Mouse (Mus musculus): ENCODE results near the gene Arid1b.
"Not testable (repeated sequence)": the region's sequence is repeated elsewhere in the genome, so short reads cannot be mapped to it uniquely, and the experiment has no call there.

The Arid1b gene

GRCm38 (mm10) chr17:5107501-5107900, 113.4 kb downstream of the Arid1b start:
- DNase-seq (ENCODE audit: extremely low read depth, insufficient read length, low spot score), result no peak

- peak; percentile 36 for DNase-seq (ENCODE audit: extremely low read depth, insufficient read length, low spot score)
These were observed 113.9 kb downstream of the Arid1b start for GRCm38 (mm10) chr17:5108022-5108421.

- DNase-seq (ENCODE audit: extremely low read depth, insufficient read length, low spot score), result no peak
These were observed 114.5 kb downstream of the Arid1b start for GRCm38 (mm10) chr17:5108546-5109142.

GRCm38 (mm10) chr17:5109343-5109742, 115.2 kb downstream of the Arid1b start:
- no peak for DNase-seq (ENCODE audit: extremely low read depth, insufficient read length, low spot score)

- no peak for DNase-seq (ENCODE audit: extremely low read depth, insufficient read length, low spot score)
These were observed 116.0 kb downstream of the Arid1b start for GRCm38 (mm10) chr17:5110159-5110558.

- DNase-seq (ENCODE audit: extremely low read depth, insufficient read length, low spot score), result not testable (repeated sequence)
These were observed 116.8 kb downstream of the Arid1b start for GRCm38 (mm10) chr17:5110981-5111380.

GRCm38 (mm10) chr17:5112116-5112515, 118.0 kb downstream of the Arid1b start:
- DNase-seq (ENCODE audit: extremely low read depth, insufficient read length, low spot score), result no peak

- no peak for DNase-seq (ENCODE audit: extremely low read depth, insufficient read length, low spot score)
These were observed 121.8 kb downstream of the Arid1b start for GRCm38 (mm10) chr17:5115952-5116351.

GRCm38 (mm10) chr17:5116990-5117389, 122.9 kb downstream of the Arid1b start:
- DNase-seq (ENCODE audit: extremely low read depth, insufficient read length, low spot score), result no peak

- no peak for DNase-seq (ENCODE audit: extremely low read depth, insufficient read length, low spot score)
These were observed 124.0 kb downstream of the Arid1b start for GRCm38 (mm10) chr17:5118171-5118570.

GRCm38 (mm10) chr17:5124643-5125042, 130.5 kb downstream of the Arid1b start:
- DNase-seq (ENCODE audit: extremely low read depth, insufficient read length, low spot score), result no peak

- no peak for DNase-seq (ENCODE audit: extremely low read depth, insufficient read length, low spot score)
These were observed 131.1 kb downstream of the Arid1b start for GRCm38 (mm10) chr17:5125084-5125855.

- DNase-seq (ENCODE audit: extremely low read depth, insufficient read length, low spot score), result no peak
These were observed 132.0 kb downstream of the Arid1b start for GRCm38 (mm10) chr17:5125856-5126806.

GRCm38 (mm10) chr17:5129606-5130005, 135.5 kb downstream of the Arid1b start:
- no peak for DNase-seq (ENCODE audit: extremely low read depth, insufficient read length, low spot score)

- DNase-seq (ENCODE audit: extremely low read depth, insufficient read length, low spot score), result no peak
These were observed 136.0 kb downstream of the Arid1b start for GRCm38 (mm10) chr17:5130116-5130515.

GRCm38 (mm10) chr17:5131706-5132105, 137.6 kb downstream of the Arid1b start:
- peak; percentile 35 for DNase-seq (ENCODE audit: extremely low read depth, insufficient read length, low spot score)

GRCm38 (mm10) chr17:5132296-5132986, 138.3 kb downstream of the Arid1b start:
- peak; percentile 23 for DNase-seq (ENCODE audit: extremely low read depth, insufficient read length, low spot score)

GRCm38 (mm10) chr17:5132987-5133355, 138.8 kb downstream of the Arid1b start:
- peak; percentile 43 for DNase-seq (ENCODE audit: extremely low read depth, insufficient read length, low spot score)

- no peak for DNase-seq (ENCODE audit: extremely low read depth, insufficient read length, low spot score)
These were observed 139.7 kb downstream of the Arid1b start for GRCm38 (mm10) chr17:5133831-5134230.

- no peak for DNase-seq (ENCODE audit: extremely low read depth, insufficient read length, low spot score)
These were observed 140.1 kb downstream of the Arid1b start for GRCm38 (mm10) chr17:5134271-5134670.

- no peak for DNase-seq (ENCODE audit: extremely low read depth, insufficient read length, low spot score)
These were observed 143.8 kb downstream of the Arid1b start for GRCm38 (mm10) chr17:5137936-5138335.
